Mouse (Mus musculus): ENCODE measurements around the gene Rtbdn.
"Not testable (repeated sequence)": the region's sequence is repeated elsewhere in the genome, so short reads cannot be mapped to it uniquely, and the experiment has no call there.

Rtbdn gene

GRCm38 (mm10) chr8:84946528-84947240 lies at the start of gene Rtbdn:
Gene Rtbdn, plus strand, starts transcription at chr8:84946991.
- H3K36me3 ChIP-seq (ENCODE audit: control insufficient read depth, insufficient read depth, low read length, poor library complexity, severe bottlenecking): no peaks in the 10 kb centered on the region
- no peak for DNase-seq (ENCODE audit: low read depth, low spot score)
- no peaks in the 10 kb centered on the region for H3K27me3 ChIP-seq (ENCODE audit: control insufficient read depth, insufficient read depth, low read length, poor library complexity, severe bottlenecking)

- Histone ChIP-seq H3K27me3 (ENCODE audit: control insufficient read depth, insufficient read depth, low read length, poor library complexity, severe bottlenecking) (no peaks in the 10 kb centered on the region), H3K36me3 (ENCODE audit: control insufficient read depth, insufficient read depth, low read length, poor library complexity, severe bottlenecking) (no peaks in the 10 kb centered on the region)
- DNase-seq (ENCODE audit: low read depth, low spot score): no peak
Measured at GRCm38 (mm10) chr8:84901071-84901470, 45.7 kb upstream of the Rtbdn start.

- Histone ChIP-seq H3K36me3 (ENCODE audit: control insufficient read depth, insufficient read depth, low read length, poor library complexity, severe bottlenecking) (no peaks in the 10 kb centered on the region), H3K27me3 (ENCODE audit: control insufficient read depth, insufficient read depth, low read length, poor library complexity, severe bottlenecking) (no peaks in the 10 kb centered on the region)
- DNase-seq (ENCODE audit: low read depth, low spot score): no peak
Measured at GRCm38 (mm10) chr8:84901752-84902151, 45.0 kb upstream of the Rtbdn start, which contains the start of gene Klf1. Gene Klf1, plus strand, starts transcription at chr8:84901928.

- no peaks in the 10 kb centered on the region for H3K27me3 ChIP-seq (ENCODE audit: control insufficient read depth, insufficient read depth, low read length, poor library complexity, severe bottlenecking)
- DNase-seq (ENCODE audit: low read depth, low spot score): no peak
- H3K36me3 ChIP-seq (ENCODE audit: control insufficient read depth, insufficient read depth, low read length, poor library complexity, severe bottlenecking): no peaks in the 10 kb centered on the region
Measured at GRCm38 (mm10) chr8:84902367-84902919, 44.3 kb upstream of the Rtbdn start.

GRCm38 (mm10) chr8:84902920-84903661 lies 43.7 kb upstream of the Rtbdn start:
- Histone ChIP-seq H3K27me3 (ENCODE audit: control insufficient read depth, insufficient read depth, low read length, poor library complexity, severe bottlenecking) (no peaks in the 10 kb centered on the region), H3K36me3 (ENCODE audit: control insufficient read depth, insufficient read depth, low read length, poor library complexity, severe bottlenecking) (no peaks in the 10 kb centered on the region)
- DNase-seq (ENCODE audit: low read depth, low spot score): peak; percentile 92

- no peaks in the 10 kb centered on the region for H3K36me3 ChIP-seq (ENCODE audit: control insufficient read depth, insufficient read depth, low read length, poor library complexity, severe bottlenecking)
- H3K27me3 ChIP-seq (ENCODE audit: control insufficient read depth, insufficient read depth, low read length, poor library complexity, severe bottlenecking): no peaks in the 10 kb centered on the region
- no peak for DNase-seq (ENCODE audit: low read depth, low spot score)
Measured at GRCm38 (mm10) chr8:84904351-84904750, 42.4 kb upstream of the Rtbdn start.

GRCm38 (mm10) chr8:84907037-84907436 lies 39.8 kb upstream of the Rtbdn start:
- Histone ChIP-seq H3K36me3 (ENCODE audit: control insufficient read depth, insufficient read depth, low read length, poor library complexity, severe bottlenecking) (no peaks in the 10 kb centered on the region), H3K27me3 (ENCODE audit: control insufficient read depth, insufficient read depth, low read length, poor library complexity, severe bottlenecking) (no peaks in the 10 kb centered on the region)
- DNase-seq (ENCODE audit: low read depth, low spot score): no peak

- DNase-seq (ENCODE audit: low read depth, low spot score): no peak
- no peaks in the 10 kb centered on the region for H3K36me3 ChIP-seq (ENCODE audit: control insufficient read depth, insufficient read depth, low read length, poor library complexity, severe bottlenecking)
- no peaks in the 10 kb centered on the region for H3K27me3 ChIP-seq (ENCODE audit: control insufficient read depth, insufficient read depth, low read length, poor library complexity, severe bottlenecking)
Measured at GRCm38 (mm10) chr8:84907493-84907892, 39.3 kb upstream of the Rtbdn start.

GRCm38 (mm10) chr8:84907979-84908378 lies 38.8 kb upstream of the Rtbdn start:
- DNase-seq (ENCODE audit: low read depth, low spot score); H3K27me3 ChIP-seq (ENCODE audit: control insufficient read depth, insufficient read depth, low read length, poor library complexity, severe bottlenecking): not testable (repeated sequence)

GRCm38 (mm10) chr8:84908421-84909161 lies 38.2 kb upstream of the Rtbdn start, which contains the start of gene Dnase2a:
Gene Dnase2a, plus strand, starts transcription at chr8:84908560.
- Histone ChIP-seq H3K27me3 (ENCODE audit: control insufficient read depth, insufficient read depth, low read length, poor library complexity, severe bottlenecking) (no peaks in the 10 kb centered on the region), H3K36me3 (ENCODE audit: control insufficient read depth, insufficient read depth, low read length, poor library complexity, severe bottlenecking) (no peaks in the 10 kb centered on the region)
- peak; percentile 99 for DNase-seq (ENCODE audit: low read depth, low spot score)

More at GRCm38 (mm10) chr8:84907979-84908378, 38.8 kb upstream of the Rtbdn start:
- H3K36me3 ChIP-seq (ENCODE audit: control insufficient read depth, insufficient read depth, low read length, poor library complexity, severe bottlenecking): not testable (repeated sequence)

- H3K27me3 ChIP-seq (ENCODE audit: control insufficient read depth, insufficient read depth, low read length, poor library complexity, severe bottlenecking): no peaks in the 10 kb centered on the region
- no peaks in the 10 kb centered on the region for H3K36me3 ChIP-seq (ENCODE audit: control insufficient read depth, insufficient read depth, low read length, poor library complexity, severe bottlenecking)
- no peak for DNase-seq (ENCODE audit: low read depth, low spot score)
Measured at GRCm38 (mm10) chr8:84909162-84909767, 37.5 kb upstream of the Rtbdn start.

- Histone ChIP-seq H3K36me3 (ENCODE audit: control insufficient read depth, insufficient read depth, low read length, poor library complexity, severe bottlenecking) (no peaks in the 10 kb centered on the region; the same call in 1 of the 2 replicates), H3K27me3 (ENCODE audit: control insufficient read depth, insufficient read depth, low read length, poor library complexity, severe bottlenecking) (no peaks in the 10 kb centered on the region)
- DNase-seq (ENCODE audit: low read depth, low spot score): no peak
Measured at GRCm38 (mm10) chr8:84909949-84910348, 36.8 kb upstream of the Rtbdn start.

GRCm38 (mm10) chr8:84910551-84910950 lies 36.2 kb upstream of the Rtbdn start:
- no peaks in the 10 kb centered on the region for H3K27me3 ChIP-seq (ENCODE audit: control insufficient read depth, insufficient read depth, low read length, poor library complexity, severe bottlenecking)
- DNase-seq (ENCODE audit: low read depth, low spot score): no peak
- no peaks in the 10 kb centered on the region; the same call in 1 of the 2 replicates for H3K36me3 ChIP-seq (ENCODE audit: control insufficient read depth, insufficient read depth, low read length, poor library complexity, severe bottlenecking)

GRCm38 (mm10) chr8:84911854-84912253 lies 34.9 kb upstream of the Rtbdn start:
- H3K36me3 ChIP-seq (ENCODE audit: control insufficient read depth, insufficient read depth, low read length, poor library complexity, severe bottlenecking): peaks cover 3% of the 10 kb centered on the region
- DNase-seq (ENCODE audit: low read depth, low spot score): no peak

More at GRCm38 (mm10) chr8:84911854-84912253, 34.9 kb upstream of the Rtbdn start:
- H3K27me3 ChIP-seq (ENCODE audit: control insufficient read depth, insufficient read depth, low read length, poor library complexity, severe bottlenecking): no peaks in the 10 kb centered on the region

All from splenic B cell, adult 2 months (primary cell).